Mouse (Mus musculus) neural tube, embryonic 14.5 days (tissue): ENCODE measurements around the gene Sash1. TPM values are rescaled to one million over a fixed set of nuclear protein-coding genes. Genes with fewer than 3 reads are reported as not detected.

Experiments used
- ATAC-seq: fragments of 200-750 bp; cut with Nextera tagmentation; 2 replicates; pipeline ENCODE4 v1.8.0; 2017; ENCODE audit warnings: low read depth, mild to moderate bottlenecking, moderate TSS enrichment, moderate library complexity
- H3K27ac ChIP-seq: fragments of 300-500 bp; sonication (generic); 2 replicates; pipeline ENCODE4 v1.5.1; 2014; ENCODE audit warnings: low read depth, mild to moderate bottlenecking, control low read depth, low read length, moderate library complexity, mixed read lengths
- H3K27me3 ChIP-seq: fragments of 300-500 bp; sonication (generic); 2 replicates; pipeline ENCODE4 v1.6.1; 2014; ENCODE audit warnings: low read length; ENCODE audit not compliant: control insufficient read depth, insufficient read depth
- H3K36me3 ChIP-seq: fragments of 300-500 bp; sonication (generic); 2 replicates; pipeline ENCODE4 v1.6.1; 2014; ENCODE audit warnings: low read length, mixed read lengths; ENCODE audit not compliant: control insufficient read depth, insufficient read depth
- H3K4me1 ChIP-seq: fragments of 300-500 bp; sonication (generic); 2 replicates; pipeline ENCODE4 v1.6.1; 2014; ENCODE audit warnings: low read length; ENCODE audit not compliant: control insufficient read depth, insufficient read depth
- H3K4me2 ChIP-seq: fragments of 300-500 bp; sonication (generic); 2 replicates; pipeline ENCODE4 v1.6.1; 2014; ENCODE audit warnings: mild to moderate bottlenecking, low read depth, low read length, control low read depth
- H3K4me3 ChIP-seq: fragments of 300-500 bp; sonication (generic); 2 replicates; pipeline ENCODE4 v1.5.1; 2014; ENCODE audit warnings: low read depth, low read length, control low read depth, mixed read lengths
- H3K9ac ChIP-seq: fragments of 300-500 bp; sonication (generic); replicated peaks from 2 replicates; pipeline ENCODE4 v1.6.1; 2014; ENCODE audit warnings: low read depth, mild to moderate bottlenecking, control low read depth, low read length, mixed read lengths
- H3K9me3 ChIP-seq: fragments of 300-500 bp; sonication (generic); 2 replicates; pipeline ENCODE4 v1.6.1; 2016; ENCODE audit warnings: low read length; ENCODE audit not compliant: control insufficient read depth
- WGBS: fragments of 180-500 bp; shearing (Covaris S2); extraction: QIAGEN DNeasy Blood & Tissue Kit; methylation state at CpG from one replicate; pipeline ENCODE4 v1.1.7; 2014; 5-methylcytosine and 5-hydroxymethylcytosine counted together
- polyA plus RNA-seq: library from polyadenylated mRNA; unstranded; fragments of >200 nt; fragmentation: Nextera tagmentation; extraction: Ambion mirVana; gene quantifications from 2 replicates; pipeline ENCODE4 v1.2.1, GENCODE M21; 2014

Sash1 gene
- polyA plus RNA-seq, 1 experiment from 2014 or later: 5.1 TPM

DNA sequence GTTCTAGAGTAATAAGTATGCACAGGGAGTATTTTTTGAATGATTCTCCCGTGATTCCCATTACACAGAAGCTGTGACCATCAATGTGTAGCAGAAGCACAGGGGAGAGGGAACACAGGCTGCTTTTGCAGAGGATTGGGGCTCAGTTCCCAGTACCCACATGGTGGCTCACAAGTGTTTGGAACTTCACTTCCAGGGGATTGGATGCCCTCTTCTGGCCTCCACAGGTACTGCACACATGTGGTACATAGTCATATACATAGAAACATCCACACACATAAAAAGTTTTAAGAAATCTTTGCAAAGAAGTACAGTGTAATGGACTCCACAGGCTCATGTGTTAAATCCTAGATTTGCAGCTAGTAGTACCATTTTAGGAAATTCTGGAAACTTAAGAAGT lies 199.7 kb downstream of the Sash1 start:
- Histone ChIP-seq H3K27me3 (no peaks in the 10 kb centered on the region), H3K4me2 (no peak overlapping the region), H3K9me3 (no peaks in the 10 kb centered on the region), H3K27ac (no peak overlapping the region), H3K4me1 (no peaks in the 10 kb centered on the region), H3K4me3 (no peak overlapping the region), H3K36me3 (no peaks in the 10 kb centered on the region), H3K9ac (no peak overlapping the region)
- ATAC-seq: no peak
- WGBS: 88% methylated on average over 1 of the region's 1 CpGs

DNA sequence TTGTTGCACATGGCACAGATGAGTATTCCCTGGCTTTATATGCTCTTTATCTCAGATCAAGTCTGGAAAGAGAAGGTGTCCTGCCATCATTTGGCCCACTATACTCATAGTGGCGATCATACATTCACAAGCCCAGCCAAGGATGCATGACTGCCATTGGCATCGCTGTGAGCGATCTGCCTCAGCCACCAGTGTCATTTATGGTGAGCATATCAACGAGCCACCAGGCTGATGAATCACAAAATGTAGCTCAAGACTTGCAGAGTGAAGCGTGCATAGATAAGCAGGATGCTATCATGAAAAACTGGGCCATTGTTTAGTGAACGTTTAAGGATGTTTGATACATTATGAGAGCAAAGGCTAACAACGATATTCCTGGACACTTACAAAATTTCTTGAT lies 200.6 kb downstream of the Sash1 start:
- Histone ChIP-seq H3K4me2 (no peak overlapping the region), H3K9me3 (no peaks in the 10 kb centered on the region), H3K27me3 (no peaks in the 10 kb centered on the region), H3K4me1 (no peaks in the 10 kb centered on the region), H3K36me3 (no peaks in the 10 kb centered on the region), H3K4me3 (no peak overlapping the region), H3K27ac (no peak overlapping the region), H3K9ac (no peak overlapping the region)
- 93% methylated on average over 7 of the region's 7 CpGs for WGBS
- no peak for ATAC-seq

DNA sequence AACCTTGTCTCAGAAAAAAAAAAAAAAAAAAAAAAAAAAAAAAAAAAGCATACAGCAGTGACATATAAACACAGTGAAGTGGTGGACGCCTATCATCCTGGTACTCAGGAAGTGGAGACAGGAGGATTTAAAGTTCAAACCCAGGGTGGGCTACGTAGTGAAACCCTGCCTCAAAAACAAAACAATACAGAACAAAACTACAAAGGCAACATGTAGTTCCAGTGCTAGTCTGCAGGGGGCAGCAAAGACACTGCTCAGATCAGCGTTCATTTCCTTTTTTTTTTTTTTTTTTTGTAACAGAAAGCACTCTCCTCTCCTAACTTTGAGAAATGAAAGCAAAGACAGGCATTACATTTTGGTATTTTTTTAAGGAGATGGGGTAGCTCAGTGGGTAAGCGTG lies 203.0 kb downstream of the Sash1 start:
- Histone ChIP-seq H3K36me3 (no peaks in the 10 kb centered on the region), H3K4me1 (no peaks in the 10 kb centered on the region), H3K9ac (no peak overlapping the region), H3K4me2 (no peak overlapping the region), H3K4me3 (no peak overlapping the region), H3K9me3 (no peaks in the 10 kb centered on the region), H3K27ac (no peak overlapping the region), H3K27me3 (no peaks in the 10 kb centered on the region)
- 27% methylated on average over 4 of the region's 4 CpGs for WGBS
- peak; percentile 63 for ATAC-seq

GRCm38 (mm10) chr10:8682341-8682740 lies 203.5 kb downstream of the Sash1 start:
- no peaks in the 10 kb centered on the region for H3K36me3 ChIP-seq
- ATAC-seq: no peak

DNA sequence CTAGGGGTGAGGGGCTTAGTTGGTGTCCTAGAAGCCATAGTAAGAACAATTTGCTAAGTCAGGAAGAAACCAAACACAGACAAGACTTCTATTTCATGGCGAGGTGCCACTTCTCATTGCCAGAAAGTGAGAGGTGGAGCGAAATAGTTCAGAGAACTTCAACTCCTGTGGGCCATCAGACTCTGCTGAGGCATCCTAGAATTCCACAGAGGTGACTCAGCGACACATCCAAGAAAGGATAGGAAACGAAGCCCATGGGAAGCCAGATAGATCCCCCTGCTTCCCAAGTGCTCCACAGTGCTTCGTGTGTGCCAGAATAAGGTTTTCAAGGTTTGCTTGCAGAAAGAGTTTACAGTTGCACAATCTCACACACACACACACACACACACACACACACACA lies 209.1 kb downstream of the Sash1 start:
- H3K9ac ChIP-seq: no peak overlapping the region
- H3K4me3 ChIP-seq: no peak overlapping the region
- H3K36me3 ChIP-seq: no peaks in the 10 kb centered on the region
- no peak overlapping the region for H3K27ac ChIP-seq
- H3K4me2 ChIP-seq: no peak overlapping the region
- no peaks in the 10 kb centered on the region for H3K4me1 ChIP-seq
- ATAC-seq: no peak
- no peaks in the 10 kb centered on the region for H3K27me3 ChIP-seq
- H3K9me3 ChIP-seq: no peaks in the 10 kb centered on the region
- 86% methylated on average over 5 of the region's 5 CpGs for WGBS

More at GRCm38 (mm10) chr10:8682341-8682740, 203.5 kb downstream of the Sash1 start:
- Histone ChIP-seq H3K27ac (no peak overlapping the region), H3K4me2 (no peak overlapping the region), H3K9me3 (no peaks in the 10 kb centered on the region), H3K9ac (no peak overlapping the region), H3K4me3 (no peak overlapping the region), H3K4me1 (no peaks in the 10 kb centered on the region), H3K27me3 (no peaks in the 10 kb centered on the region)
- WGBS: 72% methylated on average over 6 of the region's 6 CpGs
